Mouse (Mus musculus) hindbrain, embryonic 11.5 days (tissue): ENCODE measurements around the gene Gcdh. TPM values are rescaled to one million over a fixed set of nuclear protein-coding genes. Genes with fewer than 3 reads are reported as not detected.

ENCODE experiments used
- ATAC-seq: fragments of 200-750 bp; cut with Nextera tagmentation; 2 replicates; pipeline ENCODE4 v1.8.0; 2017; ENCODE audit warnings: mild to moderate bottlenecking, moderate TSS enrichment, moderate library complexity; ENCODE audit not compliant: low FRiP score
- DNase-seq: peaks from one replicate; pipeline ENCODE4 v3.0.0-alpha.2; 2015; ENCODE audit warnings: low spot score
- H3K27ac ChIP-seq: fragments of 300-500 bp; sonication (generic); 2 replicates; pipeline ENCODE4 v1.5.1; 2014; ENCODE audit warnings: mild to moderate bottlenecking, low read depth, low read length
- H3K27me3 ChIP-seq: fragments of 300-500 bp; sonication (generic); 2 replicates; pipeline ENCODE4 v1.6.1; 2014; ENCODE audit warnings: mild to moderate bottlenecking, low read length, moderate library complexity, mixed read lengths; ENCODE audit not compliant: control insufficient read depth, insufficient read depth
- H3K36me3 ChIP-seq: fragments of 300-500 bp; sonication (generic); 2 replicates; pipeline ENCODE4 v1.6.1; 2014; ENCODE audit warnings: mild to moderate bottlenecking, low read length, moderate library complexity, mixed read lengths; ENCODE audit not compliant: control insufficient read depth, insufficient read depth
- H3K4me1 ChIP-seq: fragments of 300-500 bp; sonication (generic); replicated peaks from 2 replicates; pipeline ENCODE4 v1.6.1; 2014; ENCODE audit warnings: low read length, mixed read lengths; ENCODE audit not compliant: control insufficient read depth, insufficient read depth
- H3K4me2 ChIP-seq: fragments of 300-500 bp; sonication (generic); replicated peaks from 2 replicates; pipeline ENCODE4 v1.6.1; 2014; ENCODE audit warnings: mild to moderate bottlenecking, low read depth, low read length
- H3K4me3 ChIP-seq: fragments of 300-500 bp; sonication (generic); 2 replicates; pipeline ENCODE4 v1.5.1; 2014; ENCODE audit warnings: low read depth, low read length
- H3K9ac ChIP-seq: fragments of 300-500 bp; sonication (generic); 2 replicates; pipeline ENCODE4 v1.6.1; 2014; ENCODE audit warnings: low read depth, low read length
- H3K9me3 ChIP-seq: fragments of 300-500 bp; sonication (generic); 2 replicates; pipeline ENCODE4 v1.6.1; 2016; ENCODE audit warnings: low read length; ENCODE audit not compliant: control insufficient read depth
- WGBS: fragments of 180-500 bp; shearing (Covaris S2); extraction: QIAGEN DNeasy Blood & Tissue Kit; methylation state at CpG from one replicate; pipeline ENCODE4 v1.1.7; 2014; 5-methylcytosine and 5-hydroxymethylcytosine counted together
- polyA plus RNA-seq: library from polyadenylated mRNA; unstranded; fragments of >200 nt; fragmentation: Nextera tagmentation; extraction: Ambion mirVana; gene quantifications from 2 replicates; pipeline ENCODE4 v1.2.1, GENCODE M21; 2014

Gcdh gene
- polyA plus RNA-seq, 1 experiment from 2014 or later, result 29.2 TPM

- Histone ChIP-seq H3K27ac (no peak overlapping the region), H3K9me3 (no peaks in the 10 kb centered on the region), H3K9ac (no peak overlapping the region), H3K27me3 (no peaks in the 10 kb centered on the region), H3K4me3 (no peak overlapping the region), H3K4me1 (peaks cover 6% of the 10 kb centered on the region; the same call in 1 of the 2 replicates), H3K4me2 (no peak overlapping the region), H3K36me3 (peaks cover 31% of the 10 kb centered on the region)
- WGBS, result 79% methylated on average over 15 of the region's 15 CpGs
- DNase-seq, result no peak
- no peak for ATAC-seq
These were observed 55.7 kb downstream of the Gcdh start for GRCm38 (mm10) chr8:84837912-84838470.

GRCm38 (mm10) chr8:84837149-84837911 lies 56.4 kb downstream of the Gcdh start:
- Histone ChIP-seq H3K9me3 (no peaks in the 10 kb centered on the region), H3K9ac (no peak overlapping the region), H3K4me3 (no peak overlapping the region), H3K27ac (no peak overlapping the region), H3K4me2 (no peak overlapping the region), H3K4me1 (peaks cover 5% of the 10 kb centered on the region; the same call in 1 of the 2 replicates), H3K27me3 (no peaks in the 10 kb centered on the region), H3K36me3 (peaks cover 24% of the 10 kb centered on the region)
- no peak for DNase-seq
- WGBS, result 62% methylated on average over 8 of the region's 8 CpGs
- no peak for ATAC-seq

Other genes starting within 250 kb of the Gcdh start
- gene Ier2, start 231.1 kb downstream of the Gcdh start, polyA plus RNA-seq, result 60.5 and 61.5 TPM in 2 replicates
- 47.9 and 51.1 TPM in 2 replicates for gene Trmt1, start 207.6 kb downstream of the Gcdh start, polyA plus RNA-seq
- 19.7 and 20.5 TPM in 2 replicates for gene Nacc1, start 206.1 kb downstream of the Gcdh start, polyA plus RNA-seq
- 5.3 and 5.4 TPM in 2 replicates for gene Lyl1, start 192.5 kb downstream of the Gcdh start, polyA plus RNA-seq
- 2.3 and 2.9 TPM in 2 replicates for gene G430095P16Rik, start 170.9 kb downstream of the Gcdh start, polyA plus RNA-seq
- 2.4 and 3.0 TPM in 2 replicates for gene Nfix, start 93.6 kb downstream of the Gcdh start, polyA plus RNA-seq
- gene Dand5, start 71.1 kb downstream of the Gcdh start, polyA plus RNA-seq, result 6.2 and 7.1 TPM in 2 replicates
- gene Gadd45gip1, start 62.4 kb downstream of the Gcdh start, polyA plus RNA-seq, result 36.0 and 37.2 TPM in 2 replicates
- gene Rad23a, start 53.3 kb downstream of the Gcdh start, polyA plus RNA-seq, result 88.6 and 91.3 TPM in 2 replicates
- gene Calr, start 47.0 kb downstream of the Gcdh start, polyA plus RNA-seq, result 837 and 845 TPM in 2 replicates
- 89.6 and 91.4 TPM in 2 replicates for gene Farsa, start 36.9 kb downstream of the Gcdh start, polyA plus RNA-seq
- 51.1 and 57.8 TPM in 2 replicates for gene Syce2, start 21.8 kb downstream of the Gcdh start, polyA plus RNA-seq
- 12.0 and 14.8 TPM in 2 replicates for gene Klf1, start 8.0 kb upstream of the Gcdh start, polyA plus RNA-seq
- 5.8 and 6.4 TPM in 2 replicates for gene Dnase2a, start 14.6 kb upstream of the Gcdh start, polyA plus RNA-seq
- 10.2 and 11.4 TPM in 2 replicates for gene Mast1, start 43.4 kb upstream of the Gcdh start, polyA plus RNA-seq
- 0.14 TPM in 1 of 2 replicates, not detected in the other for gene Rtbdn, start 53.1 kb upstream of the Gcdh start, polyA plus RNA-seq
- gene Gm49661, start 75.5 kb upstream of the Gcdh start, polyA plus RNA-seq, result not detected in 2 replicates
- 1,367 and 1,409 TPM in 2 replicates for gene Prdx2, start 75.7 kb upstream of the Gcdh start, polyA plus RNA-seq
- 98.5 and 104 TPM in 2 replicates for gene Rnaseh2a, start 75.8 kb upstream of the Gcdh start, polyA plus RNA-seq
- 6.2 and 6.4 TPM in 2 replicates for gene Junb, start 84.8 kb upstream of the Gcdh start, polyA plus RNA-seq
- gene Hook2, start 96.7 kb upstream of the Gcdh start, polyA plus RNA-seq, result 9.5 and 10.3 TPM in 2 replicates
- not detected in 2 replicates for gene Best2, start 120.6 kb upstream of the Gcdh start, polyA plus RNA-seq
- 134 TPM in 2 replicates for gene Asna1, start 131.4 kb upstream of the Gcdh start, polyA plus RNA-seq
- 180 and 186 TPM in 2 replicates for gene Trir, start 132.9 kb upstream of the Gcdh start, polyA plus RNA-seq
- gene Tnpo2, start 143.0 kb upstream of the Gcdh start, polyA plus RNA-seq, result 18.8 and 24.6 TPM in 2 replicates
- gene Fbxw9, start 166.1 kb upstream of the Gcdh start, polyA plus RNA-seq, result 27.2 and 27.4 TPM in 2 replicates
- not detected in 2 replicates for gene Gm5741, start 174.1 kb upstream of the Gcdh start, polyA plus RNA-seq
- gene Dhps, start 177.8 kb upstream of the Gcdh start, polyA plus RNA-seq, result 66.4 and 67.8 TPM in 2 replicates
- gene Wdr83os, start 186.8 kb upstream of the Gcdh start, polyA plus RNA-seq, result 116 and 123 TPM in 2 replicates
- 52.6 and 55.9 TPM in 2 replicates for gene Wdr83, start 187.4 kb upstream of the Gcdh start, polyA plus RNA-seq
- gene Man2b1, start 189.3 kb upstream of the Gcdh start, polyA plus RNA-seq, result 16.7 and 16.9 TPM in 2 replicates
- 1.0 and 1.2 TPM in 2 replicates for gene Zfp791, start 229.2 kb upstream of the Gcdh start, polyA plus RNA-seq